Mouse (Mus musculus): Measurements from ENCODE around the gene Slc25a39. TPM values are rescaled to one million over a fixed set of nuclear protein-coding genes. Genes with fewer than 3 reads are reported as not detected.
"Not testable (repeated sequence)": the region's sequence is repeated elsewhere in the genome, so short reads cannot be mapped to it uniquely, and the experiment has no call there.

The Slc25a39 gene
- total and polyA plus RNA-seq, 2 experiments from 2014 or later, result 176 to 194 TPM

- Histone ChIP-seq H3K9me3 (ENCODE audit: low read length) (no peaks in the 10 kb centered on the region), H3K27ac (no peak overlapping the region), H3K9ac (replicated peaks; ENCODE audit: low read length) (no peak overlapping the region), H3K4me2 (ENCODE audit: low read depth, low read length) (no peak overlapping the region), H3K4me1 (ENCODE audit: insufficient read depth, low read length) (no peaks in the 10 kb centered on the region), H3K36me3 (ENCODE audit: insufficient read depth, low read length) (no peaks in the 10 kb centered on the region), H3K4me3 (ENCODE audit: low read length) (no peak overlapping the region), H3K27me3 (ENCODE audit: insufficient read depth, low read length) (no peaks in the 10 kb centered on the region)
- TF ChIP-seq CTCF (IDR thresholded peaks at IDR 0.05; ENCODE audit: low read depth), result no peak
- DNase-seq (ENCODE audit: low spot score) (no peak), ATAC-seq (no peak)
- 83% methylated on average over 4 of the region's 4 CpGs for WGBS
Observed at GRCm38 (mm10) chr11:102369263-102369662, 38.5 kb downstream of the Slc25a39 start.

GRCm38 (mm10) chr11:102368347-102368746 is 39.4 kb downstream of the Slc25a39 start:
- TF ChIP-seq CTCF (IDR thresholded peaks at IDR 0.05; ENCODE audit: low read depth), result no peak
- Histone ChIP-seq H3K4me3 (ENCODE audit: low read length) (no peak overlapping the region), H3K27me3 (ENCODE audit: insufficient read depth, low read length) (no peaks in the 10 kb centered on the region), H3K9me3 (ENCODE audit: low read length) (no peaks in the 10 kb centered on the region), H3K9ac (replicated peaks; ENCODE audit: low read length) (no peak overlapping the region), H3K36me3 (ENCODE audit: insufficient read depth, low read length) (no peaks in the 10 kb centered on the region), H3K27ac (no peak overlapping the region), H3K4me2 (ENCODE audit: low read depth, low read length) (no peak overlapping the region), H3K4me1 (ENCODE audit: insufficient read depth, low read length) (no peaks in the 10 kb centered on the region)
- 80% methylated on average over 5 of the region's 5 CpGs for WGBS
- ATAC-seq (no peak), DNase-seq (ENCODE audit: low spot score) (no peak)

GRCm38 (mm10) chr11:102367504-102368280 is 40.1 kb downstream of the Slc25a39 start:
- no peak overlapping the region for H3K9ac ChIP-seq (replicated peaks; ENCODE audit: low read length)
- DNase-seq (ENCODE audit: low spot score) (no peak), ATAC-seq (no peak)
- no peaks in the 10 kb centered on the region for H3K9me3 ChIP-seq (ENCODE audit: low read length)
- no peak overlapping the region for H3K4me3 ChIP-seq (ENCODE audit: low read length)
- H3K36me3 ChIP-seq (ENCODE audit: insufficient read depth, low read length), result no peaks in the 10 kb centered on the region
- TF ChIP-seq CTCF (IDR thresholded peaks at IDR 0.05; ENCODE audit: low read depth), result no peak
- no peak overlapping the region for H3K27ac ChIP-seq
- no peak overlapping the region for H3K4me2 ChIP-seq (ENCODE audit: low read depth, low read length)
- no peaks in the 10 kb centered on the region for H3K27me3 ChIP-seq (ENCODE audit: insufficient read depth, low read length)
- WGBS, result 77% methylated on average over 9 of the region's 9 CpGs
- H3K4me1 ChIP-seq (ENCODE audit: insufficient read depth, low read length), result no peaks in the 10 kb centered on the region

- not testable (repeated sequence) for H3K4me2 ChIP-seq (ENCODE audit: low read depth, low read length); H3K27me3 ChIP-seq (ENCODE audit: insufficient read depth, low read length); H3K9ac ChIP-seq (replicated peaks; ENCODE audit: low read length); DNase-seq (ENCODE audit: low spot score); H3K36me3 ChIP-seq (ENCODE audit: insufficient read depth, low read length); H3K27ac ChIP-seq; ATAC-seq; H3K9me3 ChIP-seq (ENCODE audit: low read length); H3K4me1 ChIP-seq (ENCODE audit: insufficient read depth, low read length); H3K4me3 ChIP-seq (ENCODE audit: low read length)
- 85% methylated on average over 7 of the region's 8 CpGs for WGBS
Observed at GRCm38 (mm10) chr11:102366103-102366502, 41.6 kb downstream of the Slc25a39 start, which contains the start of gene Slc4a1. Gene Slc4a1 (minus strand): TSS chr11:102366203.

- Histone ChIP-seq H3K4me3 (ENCODE audit: low read length) (no peak overlapping the region), H3K4me2 (ENCODE audit: low read depth, low read length) (no peak overlapping the region), H3K27me3 (ENCODE audit: insufficient read depth, low read length) (no peaks in the 10 kb centered on the region), H3K9me3 (ENCODE audit: low read length) (no peaks in the 10 kb centered on the region), H3K27ac (no peak overlapping the region), H3K9ac (replicated peaks; ENCODE audit: low read length) (no peak overlapping the region), H3K4me1 (ENCODE audit: insufficient read depth, low read length) (no peaks in the 10 kb centered on the region), H3K36me3 (ENCODE audit: insufficient read depth, low read length) (no peaks in the 10 kb centered on the region)
- DNase-seq (ENCODE audit: low spot score), result no peak
- ATAC-seq, result no peak
- WGBS, result 45% methylated on average over 4 of the region's 4 CpGs
- no peak for TF ChIP-seq CTCF (IDR thresholded peaks at IDR 0.05; ENCODE audit: low read depth)
Observed at GRCm38 (mm10) chr11:102365699-102366098, 42.0 kb downstream of the Slc25a39 start.

GRCm38 (mm10) chr11:102364570-102365371 is 43.0 kb downstream of the Slc25a39 start:
- H3K4me3 ChIP-seq (ENCODE audit: low read length), result no peak overlapping the region
- DNase-seq (ENCODE audit: low spot score) (no peak), ATAC-seq (no peak)
- no peaks in the 10 kb centered on the region for H3K4me1 ChIP-seq (ENCODE audit: insufficient read depth, low read length)
- H3K27me3 ChIP-seq (ENCODE audit: insufficient read depth, low read length), result no peaks in the 10 kb centered on the region
- H3K36me3 ChIP-seq (ENCODE audit: insufficient read depth, low read length), result no peaks in the 10 kb centered on the region
- H3K4me2 ChIP-seq (ENCODE audit: low read depth, low read length), result no peak overlapping the region
- H3K27ac ChIP-seq, result no peak overlapping the region
- WGBS, result 76% methylated on average over 14 of the region's 14 CpGs
- no peak for TF ChIP-seq CTCF (IDR thresholded peaks at IDR 0.05; ENCODE audit: low read depth)
- H3K9ac ChIP-seq (replicated peaks; ENCODE audit: low read length), result no peak overlapping the region
- H3K9me3 ChIP-seq (ENCODE audit: low read length), result no peaks in the 10 kb centered on the region

Data from hindbrain, postnatal 0 days (tissue).